Mouse (Mus musculus) megakaryocyte, adult 5-6 weeks (primary cell): Measurements from ENCODE around the gene Golgb1. TPM values are rescaled to one million over a fixed set of nuclear protein-coding genes. Genes with fewer than 3 reads are reported as not detected.
A peak's percentile ranks its signal among the peaks of the same experiment; 100 is the strongest.
"Not testable (repeated sequence)": the region's sequence is repeated elsewhere in the genome, so short reads cannot be mapped to it uniquely, and the experiment has no call there.

Experiments
- ATAC-seq: 2 replicates; pipeline ENCODE4 v1.8.0; 2016; ENCODE audit warnings: mild to moderate bottlenecking, inconsistent platforms; ENCODE audit not compliant: poor library complexity, severe bottlenecking
- total RNA-seq, 2 experiments: library from RNA; stranded (forward) in 1 of 2; stranded (reverse) in 1 of 2; fragments of 153-499, 151-499 nt in 1 of 2; fragments of 221-1000, 200-1000 nt in 1 of 2; gene quantifications; 2 replicates each; pipeline versions ENCODE4 v1.2.3 to v1.2.4; 2015 to 2017

Golgb1 gene
- 7.9 and 13.2 TPM in 2 replicates for total RNA-seq (2015)
- total RNA-seq (2017): 25.9 and 35.8 TPM in 2 replicates

DNA sequence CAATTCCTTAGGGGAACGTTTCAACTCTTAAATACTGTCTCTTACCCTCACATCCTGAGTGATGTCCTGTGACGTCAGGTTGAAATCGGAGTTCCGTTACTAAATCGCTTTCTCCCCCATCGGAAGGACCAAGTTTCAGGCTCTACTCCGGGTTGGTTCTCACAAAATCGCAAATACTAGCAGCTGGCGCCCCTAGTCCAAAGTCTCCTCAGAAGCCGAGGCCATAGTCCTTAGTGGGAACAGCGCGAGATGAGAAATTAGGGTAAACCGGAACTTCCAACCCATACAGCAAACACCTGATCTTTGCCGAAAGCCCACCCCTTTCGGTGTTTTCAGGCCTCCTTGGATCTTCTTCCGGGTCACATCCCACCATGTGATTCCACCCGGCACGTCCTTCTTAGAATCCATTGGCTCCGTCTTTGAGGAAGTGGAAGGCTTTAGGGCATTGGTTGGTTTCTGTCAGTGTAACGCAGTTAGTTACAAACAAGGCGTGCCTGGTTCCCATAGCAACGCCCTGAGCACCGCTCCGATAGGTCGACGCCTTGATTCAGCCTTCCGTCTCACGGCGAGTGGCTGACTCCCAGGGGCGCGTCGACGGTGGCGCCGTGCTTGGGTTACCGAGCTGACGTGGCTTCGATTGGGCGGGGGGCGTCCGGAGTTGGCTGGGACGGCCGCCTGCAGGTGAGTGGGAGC, at the start of gene Golgb1, which contains the start of gene Eaf2:
TSS of gene Golgb1 (plus strand) at position 558 of the 693 bp plus-strand sequence.
TSS of gene Eaf2 (minus strand) at position 421 of the 693 bp plus-strand sequence.
- ATAC-seq: peak; percentile 97

- no peak; the same call in 1 of the 2 replicates for ATAC-seq
These were observed 47.3 kb upstream of the Golgb1 start for GRCm38 (mm10) chr16:36827611-36828053.

GRCm38 (mm10) chr16:36828054-36828786, 46.7 kb upstream of the Golgb1 start, which contains the start of gene Iqcb1:
Gene Iqcb1, plus strand, starts transcription at chr16:36828385.
- peak; percentile 93 for ATAC-seq

- ATAC-seq: no peak
These were observed 46.1 kb upstream of the Golgb1 start for GRCm38 (mm10) chr16:36828820-36829219.

DNA sequence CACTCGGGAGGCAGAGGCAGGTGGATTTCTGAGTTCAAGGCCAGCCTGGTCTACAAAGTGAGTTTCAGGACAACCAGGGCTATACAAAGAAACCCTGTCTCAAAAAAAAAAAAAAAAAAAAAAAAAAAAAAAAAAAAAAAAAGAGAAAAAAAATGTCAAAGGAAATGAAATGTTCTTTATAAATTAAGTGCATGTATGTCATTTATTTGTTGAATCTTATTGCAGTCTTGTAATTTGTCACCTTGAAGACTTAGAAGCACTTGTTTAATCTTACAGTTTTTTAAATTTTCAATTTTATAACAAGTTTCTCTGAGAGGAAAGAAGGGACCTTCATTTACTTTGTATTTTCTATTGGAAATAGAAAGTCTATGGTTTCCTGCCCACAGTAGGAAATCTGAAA, 28.0 kb upstream of the Golgb1 start:
- not testable (repeated sequence) for ATAC-seq

DNA sequence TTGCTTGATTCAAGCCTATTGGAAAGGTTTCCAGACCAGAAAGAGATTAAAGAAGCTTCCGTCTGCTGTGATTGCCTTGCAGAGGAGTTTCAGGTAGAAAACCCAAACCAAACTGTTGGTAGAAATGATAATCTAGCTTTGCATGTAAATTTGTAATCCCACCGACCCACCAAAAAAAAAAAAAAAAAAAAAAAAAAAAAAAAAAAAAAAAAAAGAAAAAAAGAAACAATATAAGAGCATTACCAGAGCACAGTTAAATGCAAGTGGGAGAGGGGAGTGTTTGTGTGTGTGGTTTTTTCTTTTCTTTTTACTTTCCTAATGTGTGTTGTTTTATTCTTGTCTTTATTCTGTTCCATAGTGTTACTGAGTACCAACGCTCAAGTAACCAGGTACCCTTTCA, 23.7 kb upstream of the Golgb1 start:
- no peak for ATAC-seq

DNA sequence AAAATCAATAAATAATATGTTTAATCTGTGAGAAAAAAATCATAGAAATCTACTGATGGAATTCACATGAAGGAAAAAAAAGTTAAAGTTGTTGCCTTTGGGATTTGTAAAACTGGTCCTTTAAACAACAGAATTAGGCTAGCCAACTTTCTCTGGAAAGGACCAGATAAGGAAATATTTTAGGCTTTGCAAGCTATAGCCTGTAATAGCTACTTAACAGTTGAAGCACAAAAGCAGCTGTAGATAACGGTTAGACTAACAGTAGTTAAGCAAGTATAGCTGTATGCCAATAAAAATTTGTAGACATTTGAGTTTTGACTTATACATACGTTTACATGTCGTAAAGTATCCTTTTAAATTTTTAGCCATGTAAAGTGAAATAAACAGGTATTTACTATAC, 11.4 kb upstream of the Golgb1 start:
- ATAC-seq: no peak

- ATAC-seq: no peak
These were observed 5.5 kb upstream of the Golgb1 start for GRCm38 (mm10) chr16:36869442-36869841.

GRCm38 (mm10) chr16:36875276-36875851, 424 bp downstream of the Golgb1 start:
- ATAC-seq: no peak; the same call in 1 of the 2 replicates

GRCm38 (mm10) chr16:36877316-36877715, 2.4 kb downstream of the Golgb1 start:
- ATAC-seq: no peak

DNA sequence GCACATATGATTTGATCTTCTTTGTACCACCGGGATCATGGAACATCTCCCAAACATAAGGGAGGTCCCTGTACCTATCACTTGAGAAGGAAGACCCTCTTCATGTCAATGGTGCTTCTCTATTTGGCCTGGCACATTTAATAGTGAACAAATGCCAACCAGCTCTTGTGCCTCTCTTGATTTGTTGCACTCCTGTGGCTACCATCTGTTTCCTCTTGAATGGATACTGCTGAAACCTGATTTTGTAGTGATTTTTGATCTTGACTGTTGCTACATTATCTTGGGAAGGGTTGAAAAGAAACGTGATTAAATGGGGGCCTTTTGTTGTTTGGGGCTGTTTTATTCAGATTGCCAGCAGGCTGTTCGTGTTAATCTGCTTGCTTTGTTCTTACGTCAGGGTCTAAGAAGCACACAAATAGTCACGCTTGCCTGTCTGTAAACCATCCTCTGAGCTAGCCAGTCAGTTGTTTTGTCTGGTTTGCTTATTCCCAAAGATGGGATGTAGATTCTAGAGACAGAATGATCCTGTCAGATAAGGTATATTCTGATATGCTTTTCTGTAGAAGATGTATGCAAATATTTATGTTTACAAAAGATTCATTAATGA, 7.9 kb downstream of the Golgb1 start:
- ATAC-seq: no peak

- peak; percentile 84 for ATAC-seq
These were observed 9.9 kb downstream of the Golgb1 start for GRCm38 (mm10) chr16:36884881-36885280.

- ATAC-seq: no peak
These were observed 11.0 kb downstream of the Golgb1 start for GRCm38 (mm10) chr16:36885912-36886311.

DNA sequence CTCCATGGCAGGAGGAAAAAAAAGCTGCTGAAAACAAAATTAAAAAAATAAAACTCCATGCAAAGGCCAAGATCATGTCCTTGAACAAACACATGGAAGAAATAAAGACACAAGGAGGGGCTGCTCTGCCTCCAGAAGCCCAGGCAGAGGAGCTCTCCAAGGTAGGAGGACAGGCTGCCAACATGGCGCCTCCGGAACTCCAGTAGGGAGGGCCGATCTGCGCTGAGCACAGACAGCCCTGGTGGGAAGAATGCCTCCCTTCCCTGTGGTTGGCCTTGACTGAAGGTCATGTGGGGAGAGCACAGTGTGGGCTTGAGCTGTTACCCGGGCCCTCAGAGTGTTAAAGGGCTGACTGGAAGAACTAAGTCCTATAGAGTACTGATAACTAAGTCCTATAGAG, 12.6 kb downstream of the Golgb1 start:
- no peak for ATAC-seq

DNA sequence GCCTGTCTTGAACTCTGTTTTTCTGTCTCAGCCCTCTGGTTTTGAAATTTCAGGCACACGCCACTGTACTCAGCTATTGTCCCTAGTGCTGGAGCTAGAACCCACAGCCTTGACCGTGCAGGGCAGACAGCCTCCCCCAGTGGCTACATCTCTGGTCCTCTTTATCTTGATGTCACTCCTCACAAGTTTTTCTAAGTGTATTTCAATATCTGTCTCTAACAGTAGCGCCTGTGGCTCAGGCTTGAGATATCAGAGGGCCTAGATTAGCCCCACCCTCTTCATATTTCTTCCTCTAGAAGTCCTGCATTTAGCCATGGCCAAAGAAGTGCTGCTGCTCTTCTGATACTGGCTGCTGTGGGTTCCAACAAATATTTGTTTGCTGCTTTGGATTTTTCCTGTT, 15.6 kb downstream of the Golgb1 start:
- ATAC-seq: peak; percentile 35

DNA sequence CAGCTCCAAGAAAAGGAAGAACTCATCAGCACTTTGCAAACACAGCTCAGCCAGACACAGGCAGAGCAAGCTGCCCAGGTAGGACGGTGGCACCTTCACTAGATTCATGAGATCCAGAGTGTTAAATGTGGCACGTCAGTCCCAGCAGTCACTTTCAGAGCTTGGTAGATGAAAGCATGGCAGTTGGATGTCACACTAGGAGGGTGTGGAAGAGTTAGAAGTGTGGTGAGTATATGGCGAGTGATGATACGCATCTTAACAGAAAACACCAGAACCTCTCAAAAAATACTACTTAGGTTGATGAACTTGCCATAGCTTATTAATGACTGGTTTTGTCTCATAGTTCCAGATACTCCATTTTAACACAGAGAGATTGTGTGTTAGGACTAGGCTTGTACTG, 16.5 kb downstream of the Golgb1 start:
- no peak for ATAC-seq

GRCm38 (mm10) chr16:36893317-36893716, 18.4 kb downstream of the Golgb1 start:
- 0 out of 2 replicates have a peak, but pooled peaks have one; percentile 38 for ATAC-seq

GRCm38 (mm10) chr16:36896712-36897111, 21.8 kb downstream of the Golgb1 start:
- no peak for ATAC-seq

GRCm38 (mm10) chr16:36903156-36903555, 28.2 kb downstream of the Golgb1 start:
- ATAC-seq: no peak

DNA sequence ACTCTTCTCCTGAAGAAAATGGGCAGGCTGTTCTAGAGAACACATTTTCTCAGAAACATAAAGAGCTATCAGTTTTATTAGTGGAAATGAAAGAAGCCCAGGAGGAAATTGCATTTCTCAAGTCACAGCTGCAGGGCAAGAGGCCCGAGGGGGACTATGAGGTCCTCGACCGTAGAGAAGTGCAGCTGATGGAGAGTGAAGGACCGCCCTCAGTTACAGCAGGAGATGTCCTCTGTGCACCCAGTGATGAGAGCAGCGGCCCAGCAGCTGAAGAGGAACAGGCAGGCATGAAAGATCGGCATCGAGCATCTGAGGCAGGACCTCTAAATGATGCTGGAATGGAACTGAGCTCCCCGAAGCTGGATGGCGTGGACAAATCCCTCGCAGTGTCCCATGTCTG, 37.0 kb downstream of the Golgb1 start:
- ATAC-seq: no peak

GRCm38 (mm10) chr16:36912311-36912710, 37.4 kb downstream of the Golgb1 start:
- no peak for ATAC-seq
